Mouse (Mus musculus): ENCODE results near the gene Rtn2.

- TF ChIP-seq CTCF (IDR thresholded peaks at IDR 0.05; ENCODE audit: borderline replicate concordance, insufficient read depth, low read depth, low read length) (no peak), POLR2A (IDR thresholded peaks at IDR 0.05; ENCODE audit: borderline replicate concordance, insufficient read depth, low read length) (no peak)
Measured at GRCm38 (mm10) chr7:19341761-19342409, 59.5 kb downstream of the Rtn2 start.

Measured in cerebellum, adult 2 months (tissue).